Mouse (Mus musculus) ES-E14 (cell line): ENCODE measurements at regions not wholly inside any gene's neighbourhood (a gene's known extent, or its start where the extent isn't known, plus 50 kb on each side); places are given as distances from the start of the nearest gene placed in this dataset.

Experiments used
- CHD2 ChIP-seq: IDR thresholded peaks from 2 replicates; pipeline ENCODE4 v1.6.1; 2014; ENCODE audit warnings: mild to moderate bottlenecking, low read depth, low read length, inconsistent platforms
- HCFC1 ChIP-seq: IDR thresholded peaks from 2 replicates; pipeline ENCODE4 v1.6.1; 2012; ENCODE audit warnings: low read length, inconsistent platforms, borderline replicate concordance; ENCODE audit not compliant: insufficient read depth
- MAFK ChIP-seq: IDR thresholded peaks from 2 replicates; pipeline ENCODE4 v1.6.1; 2014; ENCODE audit warnings: mild to moderate bottlenecking, low read depth, low read length, inconsistent platforms; ENCODE audit not compliant: insufficient read depth
- ZC3H11A ChIP-seq: IDR thresholded peaks from 2 replicates; pipeline ENCODE4 v1.6.1; 2012; ENCODE audit warnings: low read depth, mild to moderate bottlenecking, inconsistent platforms, low read length, borderline replicate concordance
- ZNF384 ChIP-seq: IDR thresholded peaks from 2 replicates; pipeline ENCODE4 v1.6.1; 2012; ENCODE audit warnings: low read depth, low read length, inconsistent platforms

- TF ChIP-seq ZC3H11A (no peak), CHD2 (no peak), ZNF384 (no peak), MAFK (no peak), HCFC1 (no peak)
These were observed 74.8 kb upstream of the Mvb12b start for GRCm38 (mm10) chr2:33962355-33963037.
